Mouse (Mus musculus) small intestine, adult 2 months (tissue): Measurements from ENCODE around the gene Nucb1.

Experiments used
- CTCF ChIP-seq: fragments of 200-500 bp; IDR thresholded peaks from 2 replicates; pipeline ENCODE4 v1.5.1; 2012; ENCODE audit warnings: low read depth, mild to moderate bottlenecking, control low read depth, inconsistent platforms, low read length, moderate library complexity, mixed read lengths; ENCODE audit not compliant: insufficient replicate concordance, insufficient read length; ENCODE audit errors: extremely low read depth
- POLR2A ChIP-seq: fragments of 200-500 bp; IDR thresholded peaks from 2 replicates; pipeline ENCODE4 v1.6.1; 2012; ENCODE audit warnings: low read depth, mild to moderate bottlenecking, control low read depth, inconsistent platforms, low read length, moderate library complexity

DNA sequence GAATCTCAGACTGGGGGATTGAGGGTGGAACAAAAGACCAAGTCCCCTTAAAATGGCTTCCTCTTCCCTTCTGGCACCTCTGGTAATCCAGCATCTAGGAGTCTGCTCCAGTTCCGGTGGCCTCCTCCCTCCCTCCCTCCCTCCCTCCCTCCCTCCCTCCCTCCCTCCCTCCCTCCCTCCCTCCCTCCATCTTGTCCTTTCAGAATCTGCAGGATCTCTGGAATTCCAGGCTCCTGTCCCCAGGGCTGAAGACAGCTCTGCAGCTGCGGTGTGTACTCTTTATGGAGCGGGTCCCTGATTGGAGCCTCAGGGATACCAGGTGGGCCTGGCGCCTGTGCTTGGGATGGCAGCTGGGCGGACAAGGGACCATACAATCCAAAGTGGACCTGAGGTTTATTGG is 48.9 kb downstream of the Nucb1 start:
- no peak for TF ChIP-seq CTCF
- no peak for TF ChIP-seq POLR2A
